ENCODE assay signal across 18 mouse cellular contexts in the genomic region with DNA sequence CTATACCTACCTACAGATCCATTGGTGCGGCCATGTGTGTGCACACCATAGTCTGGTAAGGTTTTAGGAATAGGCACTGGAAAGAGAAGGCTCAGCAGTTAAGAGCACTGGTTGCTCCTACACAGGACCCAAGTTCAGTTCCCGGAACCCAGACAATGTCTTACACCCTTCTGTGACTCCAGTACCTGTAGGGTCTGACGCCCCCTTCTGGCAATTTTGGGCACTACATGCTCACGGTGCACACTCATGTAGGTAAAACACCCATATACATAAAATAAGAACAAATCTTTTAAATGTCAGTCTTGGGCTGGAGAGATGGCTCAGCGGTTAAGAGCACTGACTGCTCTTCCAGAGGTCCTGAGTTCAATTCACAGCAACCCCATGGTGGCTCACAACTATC. TPM values are rescaled to one million over a fixed set of nuclear protein-coding genes. Genes with fewer than 3 reads are reported as not detected.
DNase-seq lines count a peak whose midpoint lies in the region; ATAC-seq and TF ChIP-seq lines count a peak whose summit lies in the region.
"Had no signal": no experiment of that assay in that cellular context is flagged by ENCODE, and none has a peak within 500 bp of the region (broad histone marks: within the 10 kb centered on the region; RNA-seq: fewer than 3 reads in every experiment).

No protein-coding gene starts in this region.

- H3K4me2 ChIP-seq in intestine, postnatal 0 days (replicated peaks; ENCODE audit: low read depth), result no peak overlapping the region
- H3K4me2 ChIP-seq in intestine, embryonic 16.5 days (ENCODE audit: low read depth, low read length), result no peak overlapping the region
- H3K4me2 ChIP-seq: stomach, embryonic 15.5 days had no signal

- DNase-seq in testis, postnatal 10 days (ENCODE audit: low spot score), result no peak
- DNase-seq in induced T-regulatory cell, adult 2 months (ENCODE audit: low read depth), result peak; percentile 52
- no peak for DNase-seq in embryonic facial prominence, embryonic 10.5 days (ENCODE audit: low spot score)
- no peak for DNase-seq in ovary, adult 18-20 months (ENCODE audit: low spot score)
- DNase-seq: cerebellum, adult 8-10 months; kidney, adult 11 months; kidney, postnatal 4 days; layer of hippocampus, postnatal 36 days; left cerebral cortex, postnatal 4 days; right cerebral cortex, postnatal 4 days; thymus, postnatal 36 days had no signal

- no peak overlapping the region for H3K4me3 ChIP-seq in intestine, postnatal 0 days (ENCODE audit: low read depth, low read length)
- H3K4me3 ChIP-seq in intestine, embryonic 16.5 days (ENCODE audit: low read length), result no peak overlapping the region
- no peak overlapping the region for H3K4me3 ChIP-seq in testis, adult 2 months (ENCODE audit: control insufficient read depth, low read depth, low read length)
- no peak overlapping the region for H3K4me3 ChIP-seq in embryonic facial prominence, embryonic 10.5 days
- H3K4me3 ChIP-seq: stomach, embryonic 15.5 days had no signal

- H3K27ac ChIP-seq in intestine, postnatal 0 days (ENCODE audit: low read depth, low read length), result no peak overlapping the region
- H3K27ac ChIP-seq in intestine, embryonic 16.5 days (ENCODE audit: low read length), result no peak overlapping the region
- H3K27ac ChIP-seq in testis, adult 2 months (ENCODE audit: control insufficient read depth, insufficient read depth, low read depth, low read length), result no peak overlapping the region
- H3K27ac ChIP-seq in embryonic facial prominence, embryonic 10.5 days (replicated peaks), result no peak overlapping the region
- H3K27ac ChIP-seq: stomach, embryonic 15.5 days had no signal

- no peak overlapping the region for H3K9ac ChIP-seq in intestine, postnatal 0 days (ENCODE audit: low read depth, low read length)
- H3K9ac ChIP-seq in intestine, embryonic 16.5 days (ENCODE audit: low read depth, low read length), result no peak overlapping the region
- H3K9ac ChIP-seq: stomach, embryonic 15.5 days had no signal

- no peaks in the 10 kb centered on the region for H3K36me3 ChIP-seq in intestine, postnatal 0 days (ENCODE audit: control insufficient read depth, insufficient read depth)
- H3K36me3 ChIP-seq in intestine, embryonic 16.5 days (ENCODE audit: control insufficient read depth, insufficient read depth, low read length), result no peaks in the 10 kb centered on the region
- H3K36me3 ChIP-seq in testis, adult 2 months (ENCODE audit: control insufficient read depth, insufficient read depth, low read length), result no peaks in the 10 kb centered on the region
- H3K36me3 ChIP-seq in embryonic facial prominence, embryonic 10.5 days (replicated peaks), result no peaks in the 10 kb centered on the region
- H3K36me3 ChIP-seq: stomach, embryonic 15.5 days had no signal

- no peaks in the 10 kb centered on the region for H3K4me1 ChIP-seq in intestine, postnatal 0 days (replicated peaks; ENCODE audit: control insufficient read depth, insufficient read depth, low read length)
- H3K4me1 ChIP-seq in intestine, embryonic 16.5 days (ENCODE audit: control insufficient read depth, insufficient read depth, low read length), result no peaks in the 10 kb centered on the region
- no peaks in the 10 kb centered on the region for H3K4me1 ChIP-seq in testis, adult 2 months (ENCODE audit: control insufficient read depth, insufficient read depth, low read length)
- H3K4me1 ChIP-seq in embryonic facial prominence, embryonic 10.5 days, result peaks cover 9% of the 10 kb centered on the region
- H3K4me1 ChIP-seq: stomach, embryonic 15.5 days had no signal

- H3K27me3 ChIP-seq in intestine, postnatal 0 days (replicated peaks; ENCODE audit: control insufficient read depth, insufficient read depth, low read length), result no peaks in the 10 kb centered on the region
- no peaks in the 10 kb centered on the region for H3K27me3 ChIP-seq in intestine, embryonic 16.5 days (replicated peaks; ENCODE audit: control insufficient read depth, insufficient read depth, low read length)
- no peaks in the 10 kb centered on the region for H3K27me3 ChIP-seq in testis, adult 2 months (ENCODE audit: control insufficient read depth, insufficient read depth, low read length)
- no peaks in the 10 kb centered on the region for H3K27me3 ChIP-seq in embryonic facial prominence, embryonic 10.5 days (replicated peaks; ENCODE audit: low read depth, poor library complexity, severe bottlenecking)
- H3K27me3 ChIP-seq: stomach, embryonic 15.5 days had no signal

- H3K9me3 ChIP-seq in intestine, postnatal 0 days (ENCODE audit: control insufficient read depth), result no peaks in the 10 kb centered on the region
- 0 out of 2 replicates have a peak, but pooled peaks cover 3% of the 10 kb centered on the region for H3K9me3 ChIP-seq in intestine, embryonic 16.5 days (ENCODE audit: control insufficient read depth, low read length)
- H3K9me3 ChIP-seq in embryonic facial prominence, embryonic 10.5 days, result peaks cover 6% of the 10 kb centered on the region; the same call in 1 of the 2 replicates
- H3K9me3 ChIP-seq: stomach, embryonic 15.5 days had no signal

- ATAC-seq in intestine, postnatal 0 days, result no peak
- ATAC-seq in intestine, embryonic 16.5 days, result no peak
- ATAC-seq: forebrain, embryonic 14.5 days; midbrain, embryonic 16.5 days had no signal

- 80% methylated on average over 5 of the region's 5 CpGs for WGBS in intestine, postnatal 0 days
- 83% methylated on average over 5 of the region's 5 CpGs for WGBS in intestine, embryonic 16.5 days
- WGBS in embryonic facial prominence, embryonic 10.5 days, result 81% methylated on average over 5 of the region's 5 CpGs

- peak; percentile 37 for TF ChIP-seq CTCF in intestine, postnatal 0 days (IDR thresholded peaks at IDR 0.05; ENCODE audit: low read depth)
- TF ChIP-seq CTCF in testis, adult 2 months (IDR thresholded peaks at IDR 0.05; ENCODE audit: control insufficient read depth, insufficient read depth, insufficient replicate concordance, low read depth, low read length), result peak; percentile 53; the same call in 1 of the 2 replicates

- no peak for TF ChIP-seq POLR2A in testis, adult 2 months (IDR thresholded peaks at IDR 0.05; ENCODE audit: control insufficient read depth, low read depth, low read length)

RNA-seq across cellular contexts. Expression of a gene that starts 20.2 kb away (rescaled TPM):
- polyA plus RNA-seq in intestine, postnatal 0 days (2015; fragmentation: Nextera tagmentation; extraction: Ambion mirVana), result 113 and 126 TPM in 2 replicates
- polyA plus RNA-seq in intestine, embryonic 16.5 days (2015; fragmentation: Nextera tagmentation; extraction: Ambion mirVana), result 152 and 176 TPM in 2 replicates
- 23.5 and 25.7 TPM in 2 replicates for polyA plus RNA-seq in testis, adult 2 months (2012; rRNA removed)
- polyA plus RNA-seq in embryonic facial prominence, embryonic 10.5 days (2016; fragmentation: Nextera tagmentation; extraction: Ambion mirVana), result 240 and 247 TPM in 2 replicates

RNA-seq across cellular contexts. Expression of a gene that starts 24.7 kb away (rescaled TPM):
- 2.5 and 2.6 TPM in 2 replicates for polyA plus RNA-seq in intestine, postnatal 0 days (2015; fragmentation: Nextera tagmentation; extraction: Ambion mirVana)
- 6.1 and 7.3 TPM in 2 replicates for polyA plus RNA-seq in intestine, embryonic 16.5 days (2015; fragmentation: Nextera tagmentation; extraction: Ambion mirVana)
- 1.6 and 2.1 TPM in 2 replicates for polyA plus RNA-seq in testis, adult 2 months (2012; rRNA removed)
- polyA plus RNA-seq in embryonic facial prominence, embryonic 10.5 days (2016; fragmentation: Nextera tagmentation; extraction: Ambion mirVana), result 0.83 and 0.88 TPM in 2 replicates
- polyA plus RNA-seq: hindbrain, embryonic 11.5 days had no signal
